Mouse (Mus musculus): Measurements from ENCODE around the gene Bglap. TPM values are rescaled to one million over a fixed set of nuclear protein-coding genes. Genes with fewer than 3 reads are reported as not detected.
"Not testable (repeated sequence)": the region's sequence is repeated elsewhere in the genome, so short reads cannot be mapped to it uniquely, and the experiment has no call there.

Gene Bglap
- total RNA-seq (2014; fragmentation: Nextera tagmentation) (2.8 TPM in 1 of 2 replicates, not detected in the other), total RNA-seq (2017) (not detected in 2 replicates)

DNA sequence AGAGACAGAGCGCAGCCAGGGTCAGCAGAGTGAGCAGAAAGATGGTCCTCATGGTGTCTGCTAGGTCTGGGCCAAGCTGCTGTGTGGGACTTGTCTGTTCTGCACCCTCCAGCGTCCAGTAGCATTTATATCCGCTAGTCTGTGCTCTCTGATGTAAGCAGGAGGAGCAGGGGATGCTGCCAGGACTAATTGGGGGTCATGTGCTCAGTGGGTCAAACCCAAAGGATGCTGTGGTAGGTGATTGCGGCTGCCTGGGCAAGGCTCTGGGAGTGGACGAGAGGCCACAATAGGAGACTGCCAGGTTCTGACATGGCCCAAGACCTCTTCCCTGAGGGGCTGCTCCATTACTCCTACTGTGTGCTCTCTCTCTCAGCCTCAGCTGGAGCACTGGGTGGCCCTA, at the start of gene Bglap:
Gene Bglap (minus strand): TSS at position 101 of the 400 bp plus-strand sequence.
- no peak for ATAC-seq (replicated peaks; ENCODE audit: low FRiP score, low TSS enrichment, poor library complexity, severe bottlenecking)

DNA sequence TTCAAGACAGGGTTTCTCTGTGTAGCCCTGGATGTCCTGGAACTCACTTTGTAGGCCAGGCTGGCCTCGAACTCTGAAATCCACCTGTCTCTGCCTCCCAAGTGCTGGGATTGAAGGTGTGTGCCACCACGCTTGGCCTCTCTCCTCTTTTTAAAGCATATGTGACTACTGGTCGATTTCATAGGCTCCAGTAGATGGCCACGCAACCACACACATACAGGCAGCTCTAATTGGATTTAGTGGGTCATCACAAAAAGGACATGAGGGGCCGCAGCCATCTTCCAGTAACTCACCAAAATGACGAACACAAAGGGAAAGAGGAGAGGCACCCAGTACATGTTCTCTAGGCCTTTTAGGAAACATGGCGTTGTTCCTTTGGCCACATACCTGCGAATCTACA, 44.4 kb upstream of the Bglap start:
- ATAC-seq (replicated peaks; ENCODE audit: low FRiP score, low TSS enrichment, poor library complexity, severe bottlenecking), result not testable (repeated sequence)

DNA sequence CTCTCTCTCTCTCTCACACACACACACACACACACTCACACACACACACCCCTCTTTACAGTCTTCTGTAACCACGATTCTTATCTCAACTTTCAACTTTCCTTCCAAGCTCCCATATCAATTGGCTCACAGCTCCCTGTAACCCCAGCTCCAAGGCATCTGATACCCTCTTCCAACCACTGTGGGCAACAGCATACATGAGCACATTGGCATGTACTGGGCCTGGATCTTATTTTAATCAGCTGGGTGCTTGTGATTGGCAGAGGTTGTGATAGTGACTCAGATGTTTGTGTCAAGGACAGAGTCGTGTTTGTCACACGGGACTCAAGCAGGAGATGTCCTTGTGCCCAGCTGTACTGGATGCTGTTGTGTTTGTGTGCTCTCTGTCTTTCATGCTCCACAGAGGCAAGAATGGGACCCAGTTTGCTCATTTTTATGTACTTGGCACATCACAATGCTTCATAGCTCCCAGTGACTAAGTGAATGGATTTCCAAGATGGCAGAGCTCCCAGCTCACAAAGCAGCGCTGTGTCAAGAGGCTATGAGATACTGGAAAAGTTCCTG, 43.2 kb upstream of the Bglap start:
- peak; percentile 59 for ATAC-seq (replicated peaks; ENCODE audit: low FRiP score, low TSS enrichment, poor library complexity, severe bottlenecking)

DNA sequence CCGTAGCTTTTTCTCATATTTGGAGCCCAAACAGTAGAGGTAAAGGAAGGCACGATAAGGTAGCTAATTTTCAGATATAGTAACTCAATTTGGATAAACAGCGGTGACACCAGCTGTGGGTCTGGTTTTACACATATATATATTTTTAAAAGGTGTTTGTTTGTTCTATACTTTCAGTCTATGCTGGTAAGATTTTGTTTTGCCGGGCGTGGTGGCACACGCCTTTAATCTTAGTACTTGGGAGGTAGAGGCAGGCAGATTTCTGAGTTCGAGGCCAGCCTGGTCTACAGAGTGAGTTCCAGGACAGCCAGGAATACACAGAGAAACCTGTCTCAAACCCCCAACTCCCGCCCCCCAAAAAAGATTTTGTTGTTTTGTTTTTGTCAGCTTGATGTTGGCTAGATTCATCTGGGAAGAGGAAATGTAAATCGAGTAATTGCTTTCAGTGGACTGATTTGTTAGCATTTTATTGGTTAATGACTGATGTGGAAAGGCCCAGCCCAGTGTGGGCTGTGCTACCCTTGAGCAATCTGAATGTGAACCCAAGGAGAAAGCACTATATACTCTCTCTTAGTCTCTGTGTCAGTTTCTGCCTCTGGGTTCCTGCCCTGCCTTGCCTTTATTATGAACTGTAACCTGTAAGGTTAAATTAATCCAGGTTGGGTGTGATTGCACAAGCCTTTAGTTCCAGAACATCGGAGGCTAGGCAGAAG, 41.6 kb upstream of the Bglap start:
- ATAC-seq (replicated peaks; ENCODE audit: low FRiP score, low TSS enrichment, poor library complexity, severe bottlenecking), result no peak

DNA sequence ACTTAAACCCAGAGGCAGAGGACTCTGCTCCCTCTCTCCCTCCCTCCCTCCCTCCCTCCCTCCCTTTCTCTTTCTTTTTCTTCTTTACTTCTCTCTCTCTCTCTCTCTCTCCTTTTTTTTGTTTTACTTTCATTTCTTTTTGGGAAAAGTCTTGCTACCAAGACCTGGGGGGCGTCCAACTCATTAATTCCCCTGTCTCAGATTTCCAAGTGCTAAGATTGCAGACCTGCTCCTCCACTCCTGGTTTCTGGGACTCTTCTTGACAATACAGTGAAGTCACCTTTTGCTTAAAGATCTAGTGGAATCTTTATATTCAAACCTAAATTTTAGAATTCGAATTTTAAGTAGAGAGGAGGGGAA, 41.0 kb upstream of the Bglap start:
- no peak for ATAC-seq (replicated peaks; ENCODE audit: low FRiP score, low TSS enrichment, poor library complexity, severe bottlenecking)

DNA sequence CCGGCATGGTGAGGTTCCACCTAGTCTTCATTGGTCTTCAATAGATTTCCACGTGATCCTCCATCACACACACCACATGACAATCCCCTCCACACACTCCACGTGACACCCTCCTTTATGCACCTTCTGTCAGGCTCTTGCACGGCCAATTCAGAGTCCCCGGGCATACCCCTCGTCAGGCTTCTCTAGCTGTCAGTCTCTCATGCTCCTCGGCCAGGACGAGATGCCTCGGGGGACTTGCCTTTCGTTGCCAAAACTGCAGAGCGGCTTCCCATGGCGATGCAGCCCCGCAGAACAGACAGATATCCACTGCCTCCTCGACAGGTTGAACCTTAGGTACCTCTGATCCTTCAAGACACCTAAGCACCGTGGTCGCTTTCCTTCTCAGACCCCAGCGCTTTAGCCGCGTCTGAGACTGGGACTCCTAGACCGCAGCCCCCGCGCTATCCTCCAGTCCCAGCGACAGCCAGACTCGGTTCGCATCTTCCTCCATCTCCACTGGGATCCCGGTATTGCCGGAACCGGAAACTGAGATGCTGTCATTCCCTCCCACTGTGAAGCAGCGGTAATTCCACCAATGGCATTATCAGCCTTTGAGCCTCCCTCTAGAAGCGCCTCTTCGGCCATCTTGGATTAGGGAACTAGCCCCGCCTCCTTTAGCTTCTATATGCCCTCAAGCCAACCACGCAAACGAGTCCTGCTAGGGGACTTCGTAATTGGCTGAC, 40.5 kb upstream of the Bglap start, which contains the start of gene Slc25a44:
Gene Slc25a44 (minus strand): TSS at position 535 of the 725 bp plus-strand sequence.
- peak; percentile 92 for ATAC-seq (replicated peaks; ENCODE audit: low FRiP score, low TSS enrichment, poor library complexity, severe bottlenecking)

DNA sequence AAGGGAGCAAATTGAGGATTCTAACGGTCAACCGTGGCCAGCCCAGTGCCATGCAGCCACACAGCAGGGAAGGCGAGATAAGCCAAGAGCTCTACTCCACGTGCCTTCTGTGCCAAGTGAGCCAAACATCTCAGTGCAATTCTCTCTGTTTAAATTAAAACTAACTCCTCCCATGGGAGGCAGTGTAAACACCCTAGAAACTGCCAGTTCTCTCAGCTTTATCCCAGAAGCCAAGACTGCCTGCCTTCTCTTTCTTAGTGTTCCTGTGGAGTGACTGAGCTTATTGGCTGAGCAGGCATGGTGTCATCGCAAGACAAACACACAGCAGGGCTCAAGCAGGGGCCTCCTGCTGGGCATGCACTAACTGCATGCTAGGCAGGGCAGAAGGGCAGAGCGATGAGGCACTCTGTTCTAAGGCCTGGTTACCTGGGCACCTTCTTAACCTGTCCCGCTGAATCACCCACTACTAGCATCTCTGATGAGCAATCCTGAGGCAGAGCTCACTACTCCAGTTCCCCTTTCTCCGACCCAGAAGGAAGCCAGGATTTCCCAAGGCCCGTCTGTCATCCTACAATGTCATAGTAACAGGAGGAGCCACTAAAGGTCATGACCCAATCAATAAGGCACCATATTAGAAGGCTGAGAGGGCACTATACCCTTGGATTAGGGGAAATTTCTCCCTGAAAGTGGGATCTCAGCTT, 37.9 kb upstream of the Bglap start:
- ATAC-seq (replicated peaks; ENCODE audit: low FRiP score, low TSS enrichment, poor library complexity, severe bottlenecking), result peak; percentile 69

DNA sequence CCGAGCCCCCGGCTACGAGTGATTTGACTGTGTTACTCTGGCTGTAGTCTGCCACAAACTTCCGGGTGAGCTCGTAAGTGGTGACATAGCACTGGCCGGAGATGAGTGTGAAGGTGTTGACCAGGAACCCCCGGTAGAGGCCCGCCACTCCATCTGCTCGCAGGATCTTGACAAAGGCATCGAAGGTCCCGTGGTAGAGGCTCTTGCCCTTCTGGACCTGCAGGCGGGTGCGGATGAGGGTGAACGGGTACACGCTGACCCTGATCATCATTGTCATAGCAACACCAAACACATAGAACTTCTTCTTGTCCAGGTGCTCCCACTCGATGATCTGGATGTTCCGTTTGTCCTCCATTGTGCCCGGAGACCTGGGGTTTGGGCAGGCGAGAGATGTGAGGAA, 36.5 kb upstream of the Bglap start:
- ATAC-seq (replicated peaks; ENCODE audit: low FRiP score, low TSS enrichment, poor library complexity, severe bottlenecking), result no peak

DNA sequence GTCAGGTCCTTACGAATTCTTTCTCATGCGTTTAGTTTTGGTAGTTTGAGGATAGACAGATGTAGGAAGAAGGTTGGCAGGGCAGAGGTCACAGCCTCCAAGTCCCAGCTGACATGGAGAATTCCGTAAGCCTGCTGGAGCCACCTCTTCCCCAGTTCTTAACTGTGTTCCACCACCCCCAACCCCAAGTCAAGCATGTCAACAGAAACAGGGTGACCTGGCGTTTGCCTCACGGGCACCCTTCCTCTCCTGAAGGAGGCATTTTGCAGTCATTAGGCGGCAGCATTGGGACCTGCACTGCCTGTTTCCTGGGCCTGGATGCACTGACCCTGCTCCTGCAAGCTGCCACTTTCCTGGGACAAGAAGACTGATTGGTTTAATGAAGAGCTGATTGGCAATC, 33.8 kb upstream of the Bglap start:
- ATAC-seq (replicated peaks; ENCODE audit: low FRiP score, low TSS enrichment, poor library complexity, severe bottlenecking), result no peak

DNA sequence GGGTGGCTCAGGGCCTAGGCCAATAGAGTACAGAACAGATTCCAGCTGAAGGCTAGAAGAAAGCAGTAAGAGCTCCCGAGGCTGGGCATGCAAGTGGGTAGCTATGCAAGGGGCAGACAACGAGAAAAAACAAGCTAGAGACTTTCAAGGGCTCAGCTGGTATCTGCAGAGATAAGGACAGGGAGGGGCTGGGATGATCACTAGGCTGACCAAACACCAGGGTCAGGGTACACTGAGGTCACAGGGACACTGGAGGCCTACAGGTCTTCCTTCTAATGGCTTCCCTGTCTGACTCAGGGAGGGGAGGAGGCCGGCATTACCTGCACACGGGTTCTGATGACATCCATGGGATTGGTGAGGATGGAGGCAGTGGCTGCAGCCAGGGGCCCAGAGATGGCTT, 31.4 kb upstream of the Bglap start:
- ATAC-seq (replicated peaks; ENCODE audit: low FRiP score, low TSS enrichment, poor library complexity, severe bottlenecking), result no peak

DNA sequence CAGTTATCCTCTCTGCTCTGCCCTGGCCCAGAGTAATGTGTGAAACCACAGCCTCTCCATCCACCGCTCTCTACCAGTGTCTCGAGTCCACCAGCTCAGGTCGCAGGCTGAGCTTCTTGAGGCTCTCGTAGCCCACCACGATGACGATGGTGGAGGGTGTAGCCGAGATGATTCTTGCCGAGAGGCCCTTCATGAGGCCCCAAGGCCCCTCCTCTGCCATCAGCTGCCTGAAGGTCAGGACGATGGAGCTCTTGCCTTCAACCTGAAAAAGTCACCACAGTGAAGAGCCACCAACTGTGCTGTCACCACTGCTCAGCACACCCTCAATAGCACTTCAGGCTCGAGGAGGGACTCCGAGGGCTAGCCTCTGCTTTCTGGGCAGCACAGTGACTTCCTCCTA, 28.4 kb upstream of the Bglap start:
- ATAC-seq (replicated peaks; ENCODE audit: low FRiP score, low TSS enrichment, poor library complexity, severe bottlenecking), result no peak

DNA sequence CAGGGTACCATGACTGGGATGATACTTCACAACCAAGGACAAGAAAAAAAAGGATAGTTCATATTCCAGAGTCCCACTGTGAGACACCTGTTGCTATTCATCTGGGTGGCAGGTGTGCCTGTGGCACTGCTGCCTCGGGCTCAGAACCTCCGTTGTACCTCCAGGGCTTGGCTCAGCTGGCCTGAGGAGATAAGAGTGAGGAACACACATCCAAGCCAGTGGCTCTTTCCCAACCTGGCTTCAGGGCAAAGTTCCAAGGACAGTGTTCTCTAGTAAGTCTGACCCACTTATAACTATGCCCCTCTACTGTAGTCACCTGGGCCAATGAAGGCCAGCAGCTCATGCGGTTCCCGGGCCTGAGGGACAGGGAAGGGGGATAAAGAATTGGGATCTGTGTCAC, 27.4 kb upstream of the Bglap start:
- ATAC-seq (replicated peaks; ENCODE audit: low FRiP score, low TSS enrichment, poor library complexity, severe bottlenecking), result no peak

DNA sequence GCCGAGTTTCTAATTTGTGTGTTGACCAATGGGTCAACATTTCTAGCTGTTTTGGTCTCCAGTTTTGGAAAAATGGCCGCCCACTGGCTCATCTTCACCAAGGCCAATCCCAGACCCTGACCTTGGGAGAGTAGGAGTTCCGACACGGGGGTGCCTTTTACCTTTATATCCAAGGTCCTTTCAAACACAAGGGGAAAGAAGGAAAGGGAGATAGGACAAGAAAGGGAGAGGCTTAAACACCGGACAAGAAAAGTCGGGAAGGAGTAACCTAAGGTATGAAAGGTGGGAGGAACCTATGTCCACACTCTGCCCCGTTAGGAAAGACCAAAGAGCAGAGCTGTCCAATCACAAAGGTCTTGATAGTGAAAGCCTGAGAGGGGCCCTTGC, 26.4 kb upstream of the Bglap start:
- no peak for ATAC-seq (replicated peaks; ENCODE audit: low FRiP score, low TSS enrichment, poor library complexity, severe bottlenecking)

DNA sequence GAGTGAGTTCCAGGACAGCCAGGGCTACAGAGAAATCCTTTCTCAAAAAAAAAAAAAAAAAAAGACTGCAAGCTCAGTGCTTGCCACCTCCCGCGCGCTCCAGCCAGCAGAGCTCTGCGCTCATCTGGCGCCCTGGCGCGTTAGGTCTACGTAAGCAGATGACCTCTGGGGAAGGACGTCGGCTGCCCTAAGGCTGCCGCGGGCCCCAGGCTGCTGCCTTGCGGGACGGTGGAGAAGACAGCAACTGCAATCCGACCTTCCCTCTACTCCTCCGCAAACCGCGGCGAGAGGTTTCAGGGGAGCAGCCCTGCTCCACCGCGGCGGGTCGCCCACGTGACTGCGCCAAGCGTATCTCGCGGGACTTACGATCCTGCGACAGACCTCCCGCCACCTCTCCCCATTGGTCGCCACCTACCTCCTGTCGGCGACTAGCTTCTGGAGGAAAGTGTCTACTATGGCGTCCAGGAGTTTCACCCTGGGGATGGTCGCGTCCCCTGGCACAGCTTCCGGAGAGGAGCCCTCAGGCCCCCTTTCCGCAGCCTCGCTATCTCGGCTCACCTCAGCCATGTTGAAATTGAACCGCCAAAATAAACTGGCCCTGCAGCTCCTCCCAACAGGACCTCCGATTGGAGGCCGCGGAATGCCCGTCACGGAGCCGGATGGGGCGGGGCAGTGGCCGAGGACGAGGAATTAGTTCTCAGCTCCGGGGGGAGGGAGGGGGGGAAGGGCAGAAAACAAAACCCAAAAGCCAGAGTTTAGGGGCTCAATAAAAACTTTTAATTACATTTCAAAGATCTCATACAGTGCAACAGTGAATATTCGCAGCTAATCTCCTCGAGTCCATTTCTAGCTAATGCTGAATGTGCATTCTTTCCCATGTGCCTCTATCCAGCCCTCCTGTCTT, 25.7 kb upstream of the Bglap start, which contains the start of gene Pmf1:
Gene Pmf1 (minus strand): TSS at position 591 of the 904 bp plus-strand sequence.
- ATAC-seq (replicated peaks; ENCODE audit: low FRiP score, low TSS enrichment, poor library complexity, severe bottlenecking), result peak; percentile 90

DNA sequence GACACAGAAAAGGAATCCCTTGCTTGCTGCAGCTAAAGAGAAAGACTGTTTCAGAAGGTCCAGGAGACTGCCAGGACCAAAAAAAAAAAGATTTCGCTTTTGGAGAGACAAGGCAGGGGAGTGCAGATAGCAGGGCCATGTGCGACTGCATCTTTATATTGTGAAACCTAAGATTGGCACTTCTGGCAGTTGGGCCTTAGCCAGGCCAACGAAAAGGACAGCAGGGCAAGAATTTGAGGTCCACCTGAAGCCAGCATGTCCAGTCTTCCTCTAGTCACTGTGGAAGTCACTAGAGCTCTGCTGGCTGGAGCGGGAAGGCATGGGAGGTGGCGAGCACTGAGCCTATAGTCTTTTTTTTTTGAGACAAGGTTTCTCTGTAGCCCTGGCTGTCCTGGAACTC, 24.7 kb upstream of the Bglap start:
- ATAC-seq (replicated peaks; ENCODE audit: low FRiP score, low TSS enrichment, poor library complexity, severe bottlenecking), result no peak

DNA sequence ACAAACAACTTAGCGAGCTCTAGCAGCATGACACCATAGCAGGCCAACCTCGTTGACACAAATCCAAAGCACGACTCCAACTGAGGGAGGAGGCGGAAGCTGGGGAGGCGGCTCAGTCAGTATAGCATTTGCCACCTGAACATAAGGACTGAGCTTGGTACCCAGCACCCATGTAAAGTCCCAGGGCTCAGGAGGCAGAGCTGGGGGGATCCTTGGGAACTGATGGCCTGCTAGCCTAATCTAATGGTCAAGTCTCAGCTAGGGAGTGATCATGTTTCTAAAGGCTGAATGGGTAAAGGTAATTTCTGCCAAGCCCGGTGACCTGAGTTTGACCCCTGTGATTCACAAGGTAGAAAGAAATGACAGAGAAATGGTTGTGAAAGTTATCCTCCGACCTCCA, 23.3 kb upstream of the Bglap start:
- no peak for ATAC-seq (replicated peaks; ENCODE audit: low FRiP score, low TSS enrichment, poor library complexity, severe bottlenecking)

DNA sequence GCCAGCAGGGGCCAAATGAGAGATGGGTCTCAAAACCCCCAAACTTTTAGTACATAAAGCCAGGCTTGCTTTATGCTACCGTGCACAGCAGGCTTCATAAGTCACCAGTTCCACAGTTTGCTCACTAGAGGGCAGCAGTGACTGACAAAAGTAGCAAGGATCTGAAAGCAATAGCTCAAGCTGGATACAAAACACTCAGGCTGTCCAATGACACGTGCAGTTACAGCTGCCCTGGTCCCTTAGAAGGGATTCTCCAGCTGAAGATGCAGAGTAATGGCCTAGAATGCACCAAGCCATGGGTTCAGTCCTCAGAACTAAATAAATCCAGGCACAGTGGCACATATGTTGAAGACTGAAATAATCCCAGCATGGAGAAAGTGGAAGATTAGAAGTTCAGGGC, 22.8 kb upstream of the Bglap start:
- ATAC-seq (replicated peaks; ENCODE audit: low FRiP score, low TSS enrichment, poor library complexity, severe bottlenecking), result peak; percentile 45; the same call in 1 of the 2 replicates

DNA sequence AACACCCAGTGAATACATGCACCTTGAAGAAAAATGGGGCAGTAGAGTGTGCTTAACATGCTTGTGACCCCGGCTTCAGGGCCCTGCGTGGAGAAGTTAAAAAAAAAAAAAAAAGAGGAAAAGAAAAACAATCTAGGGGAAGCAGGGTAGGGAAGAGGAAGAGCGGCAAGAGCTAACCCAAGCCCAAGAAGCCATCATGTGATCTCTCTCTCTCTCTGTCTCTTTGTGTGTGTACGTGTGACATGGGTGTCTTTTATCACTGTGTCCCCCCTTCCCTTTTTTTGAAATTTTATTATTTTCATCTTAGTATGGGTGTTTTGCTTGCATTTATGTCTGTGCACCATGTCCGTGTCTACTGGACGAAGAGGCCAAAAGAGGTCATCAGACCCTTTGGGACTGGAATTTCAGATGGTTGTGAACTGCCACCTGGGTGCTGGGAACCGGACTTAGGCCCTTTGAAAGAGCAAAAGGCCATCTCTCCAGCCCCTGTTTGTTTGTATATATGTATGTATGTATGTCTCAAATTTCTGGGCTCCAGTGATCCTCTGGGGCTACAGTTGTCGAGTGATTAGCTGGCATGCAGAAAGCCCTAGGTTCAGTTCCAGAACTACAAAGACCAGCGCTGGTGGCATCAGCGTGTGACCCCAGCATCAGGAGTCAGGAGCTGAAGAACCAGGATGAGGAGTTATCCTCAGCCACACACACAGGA, 19.4 kb upstream of the Bglap start:
- ATAC-seq (replicated peaks; ENCODE audit: low FRiP score, low TSS enrichment, poor library complexity, severe bottlenecking), result no peak

Data from megakaryocyte-erythroid progenitor cell, adult 5-6 weeks (primary cell).